Mouse (Mus musculus) lung, embryonic 14.5 days (tissue): Measurements from ENCODE around the gene Ccpg1os. TPM values are rescaled to one million over a fixed set of nuclear protein-coding genes. Genes with fewer than 3 reads are reported as not detected.

Experiments used
- ATAC-seq: fragments of 200-750 bp; cut with Nextera tagmentation; 2 replicates; pipeline ENCODE4 v1.8.0; 2017; ENCODE audit warnings: mild to moderate bottlenecking, moderate TSS enrichment, moderate library complexity; ENCODE audit not compliant: insufficient read depth
- DNase-seq: peaks from one replicate; pipeline ENCODE4 v3.0.0-alpha.2; 2015
- H3K27ac ChIP-seq: fragments of 300-500 bp; sonication (generic); 2 replicates; pipeline ENCODE4 v1.5.1; 2014; ENCODE audit warnings: low read depth, mild to moderate bottlenecking, moderate library complexity
- H3K27me3 ChIP-seq: fragments of 300-500 bp; sonication (generic); 2 replicates; pipeline ENCODE4 v1.6.1; 2014; ENCODE audit warnings: low read length, control low read depth; ENCODE audit not compliant: insufficient read depth
- H3K36me3 ChIP-seq: fragments of 300-500 bp; sonication (generic); 2 replicates; pipeline ENCODE4 v1.6.1; 2014; ENCODE audit warnings: control low read depth; ENCODE audit not compliant: insufficient read depth
- H3K4me1 ChIP-seq: fragments of 300-500 bp; sonication (generic); 2 replicates; pipeline ENCODE4 v1.6.1; 2014; ENCODE audit warnings: antibody characterized with exemption, control low read depth; ENCODE audit not compliant: insufficient read depth
- H3K4me2 ChIP-seq: fragments of 300-500 bp; sonication (generic); 2 replicates; pipeline ENCODE4 v1.6.1; 2014; ENCODE audit warnings: mild to moderate bottlenecking
- H3K4me3 ChIP-seq: fragments of 300-500 bp; sonication (generic); 2 replicates; pipeline ENCODE4 v1.5.1; 2014; ENCODE audit warnings: low read depth, low read length
- H3K9ac ChIP-seq: fragments of 300-500 bp; sonication (generic); 2 replicates; pipeline ENCODE4 v1.6.1; 2014
- H3K9me3 ChIP-seq: fragments of 300-500 bp; sonication (generic); 2 replicates; pipeline ENCODE4 v1.6.1; 2016; ENCODE audit warnings: low read depth, low read length, control low read depth
- CTCF ChIP-seq: IDR thresholded peaks from 2 replicates; pipeline ENCODE4 v1.5.1; 2016; ENCODE audit warnings: antibody characterized with exemption, low read depth
- WGBS: fragments of 180-500 bp; shearing (Covaris S2); extraction: QIAGEN DNeasy Blood & Tissue Kit; methylation state at CpG from one replicate; pipeline ENCODE4 v1.1.7; 2014; 5-methylcytosine and 5-hydroxymethylcytosine counted together
- polyA plus RNA-seq: library from polyadenylated mRNA; unstranded; fragments of >200 nt; fragmentation: Nextera tagmentation; extraction: Ambion mirVana; gene quantifications from 2 replicates; pipeline ENCODE4 v1.2.1, GENCODE M21; 2014

Ccpg1os gene
- polyA plus RNA-seq, 1 experiment from 2014 or later, result 9.8 TPM

DNA sequence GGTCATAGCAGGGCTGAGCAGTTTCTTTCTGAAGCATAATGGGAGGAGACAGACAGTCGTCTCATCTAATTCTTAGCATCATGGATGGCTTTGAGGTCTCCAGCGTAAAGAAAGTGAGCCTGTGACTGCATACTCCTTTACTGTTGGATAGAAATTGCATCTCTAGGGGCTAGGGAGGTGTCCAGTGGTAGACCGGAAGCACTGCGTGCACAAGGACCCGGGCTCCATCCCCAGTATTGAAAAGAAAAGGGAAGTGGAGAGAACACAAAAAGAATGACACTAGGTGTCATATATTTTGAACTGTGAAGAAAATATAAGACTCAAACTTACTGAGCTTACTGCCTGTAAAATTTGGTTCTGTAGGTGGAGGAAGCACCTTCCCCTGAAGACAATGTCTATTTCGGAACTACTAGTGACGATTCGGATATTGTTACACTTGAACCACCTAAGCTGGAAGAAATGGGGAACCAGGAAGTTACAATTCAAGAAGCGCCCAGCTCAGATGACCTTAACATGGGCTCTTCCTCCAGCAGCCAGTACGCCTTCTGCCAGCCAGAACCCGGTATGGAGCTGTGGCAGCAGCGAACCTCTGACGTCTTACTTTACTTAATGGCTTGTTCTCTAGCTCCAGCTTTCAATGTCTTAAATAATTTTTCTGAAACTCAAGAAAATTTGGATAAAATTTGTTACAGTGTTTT, 16.3 kb upstream of the Ccpg1os start:
- no peak overlapping the region for H3K27ac ChIP-seq
- H3K36me3 ChIP-seq, result 0 out of 2 replicates have a peak, but pooled peaks cover 3% of the 10 kb centered on the region
- DNase-seq (no peak), ATAC-seq (no peak)
- no peak overlapping the region for H3K4me2 ChIP-seq
- H3K4me3 ChIP-seq, result no peak overlapping the region
- H3K27me3 ChIP-seq, result no peaks in the 10 kb centered on the region
- no peak for TF ChIP-seq CTCF
- no peaks in the 10 kb centered on the region for H3K4me1 ChIP-seq
- H3K9ac ChIP-seq, result no peak overlapping the region
- H3K9me3 ChIP-seq, result no peaks in the 10 kb centered on the region
- 83% methylated on average over 13 of the region's 13 CpGs for WGBS

GRCm38 (mm10) chr9:73000487-73000886, 15.3 kb upstream of the Ccpg1os start:
- no peak for DNase-seq
- 60% methylated on average over 2 of the region's 2 CpGs for WGBS

DNA sequence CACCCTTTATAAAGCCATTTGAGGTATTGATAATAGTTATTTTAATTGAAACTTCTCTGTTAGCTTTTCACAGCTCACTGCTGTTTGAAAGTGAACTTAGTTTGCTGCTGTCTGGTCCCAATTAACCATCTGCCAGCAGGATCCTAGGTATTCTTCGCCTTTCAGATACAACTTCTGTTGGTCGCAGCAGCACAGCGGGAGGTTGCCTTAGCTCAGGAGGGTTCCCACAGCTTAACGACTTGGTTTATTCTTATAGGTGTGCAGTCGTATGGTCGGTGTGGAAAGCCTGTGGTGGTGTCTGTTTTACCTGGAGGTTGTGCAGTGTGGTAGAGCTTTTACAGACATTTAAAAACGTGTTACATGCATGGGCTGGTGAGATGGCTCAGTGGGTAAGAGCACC, 11.6 kb upstream of the Ccpg1os start:
- no peak overlapping the region for H3K4me2 ChIP-seq
- no peak overlapping the region for H3K4me3 ChIP-seq
- DNase-seq, result no peak
- no peak for TF ChIP-seq CTCF
- no peak for ATAC-seq
- H3K27me3 ChIP-seq, result no peaks in the 10 kb centered on the region
- no peaks in the 10 kb centered on the region for H3K36me3 ChIP-seq
- no peaks in the 10 kb centered on the region for H3K4me1 ChIP-seq
- WGBS, result 58% methylated on average over 7 of the region's 7 CpGs
- H3K27ac ChIP-seq, result no peak overlapping the region
- H3K9me3 ChIP-seq, result no peaks in the 10 kb centered on the region
- no peak overlapping the region for H3K9ac ChIP-seq

More at GRCm38 (mm10) chr9:73000487-73000886, 15.3 kb upstream of the Ccpg1os start:
- H3K36me3 ChIP-seq, result no peaks in the 10 kb centered on the region
- no peak overlapping the region for H3K4me3 ChIP-seq
- no peaks in the 10 kb centered on the region for H3K27me3 ChIP-seq
- no peaks in the 10 kb centered on the region for H3K4me1 ChIP-seq
- no peak overlapping the region for H3K4me2 ChIP-seq
- TF ChIP-seq CTCF, result no peak
- no peak overlapping the region for H3K9ac ChIP-seq
- H3K27ac ChIP-seq, result no peak overlapping the region
- no peak for ATAC-seq
- H3K9me3 ChIP-seq, result no peaks in the 10 kb centered on the region

GRCm38 (mm10) chr9:72996167-72996566, 11.0 kb upstream of the Ccpg1os start:
- Histone ChIP-seq H3K27me3 (no peaks in the 10 kb centered on the region), H3K27ac (no peak overlapping the region), H3K4me3 (no peak overlapping the region), H3K36me3 (no peaks in the 10 kb centered on the region), H3K9ac (no peak overlapping the region), H3K9me3 (no peaks in the 10 kb centered on the region), H3K4me2 (no peak overlapping the region), H3K4me1 (no peaks in the 10 kb centered on the region)
- TF ChIP-seq CTCF, result no peak
- ATAC-seq (no peak), DNase-seq (no peak)

DNA sequence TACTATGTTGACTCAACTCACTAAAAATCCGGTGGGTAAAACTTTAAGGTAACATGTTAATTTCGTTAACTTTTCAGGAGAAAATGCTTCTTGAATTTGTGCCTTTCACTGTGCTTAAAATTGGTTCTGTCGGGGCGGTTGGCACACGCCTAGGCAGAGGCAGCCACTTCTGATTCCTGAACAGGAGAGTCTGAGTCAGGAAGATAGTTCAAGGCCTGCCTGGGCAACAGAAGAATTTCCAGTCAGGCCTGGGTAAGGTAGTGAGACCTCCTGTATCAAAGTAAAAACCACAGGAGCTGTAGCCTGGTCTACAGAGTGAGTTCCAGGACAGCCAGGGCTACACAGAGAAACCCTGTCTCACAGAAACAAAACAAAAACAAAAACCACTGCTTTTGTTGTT, 7.4 kb upstream of the Ccpg1os start:
- DNase-seq (no peak), ATAC-seq (no peak)
- H3K27ac ChIP-seq, result no peak overlapping the region
- H3K36me3 ChIP-seq, result no peaks in the 10 kb centered on the region
- no peaks in the 10 kb centered on the region for H3K4me1 ChIP-seq
- H3K9me3 ChIP-seq, result no peaks in the 10 kb centered on the region
- 81% methylated on average over 5 of the region's 5 CpGs for WGBS
- H3K4me2 ChIP-seq, result no peak overlapping the region
- H3K27me3 ChIP-seq, result no peaks in the 10 kb centered on the region
- H3K4me3 ChIP-seq, result no peak overlapping the region
- no peak for TF ChIP-seq CTCF
- H3K9ac ChIP-seq, result no peak overlapping the region

- no peak overlapping the region for H3K27ac ChIP-seq
- no peaks in the 10 kb centered on the region for H3K36me3 ChIP-seq
- H3K4me2 ChIP-seq, result no peak overlapping the region
- no peak for TF ChIP-seq CTCF
- H3K4me3 ChIP-seq, result no peak overlapping the region
- H3K4me1 ChIP-seq, result no peaks in the 10 kb centered on the region
- H3K9ac ChIP-seq, result no peak overlapping the region
- WGBS, result 85% methylated on average over 2 of the region's 2 CpGs
- no peaks in the 10 kb centered on the region for H3K27me3 ChIP-seq
- ATAC-seq, result no peak
- no peak for DNase-seq
- no peaks in the 10 kb centered on the region for H3K9me3 ChIP-seq
Measured at GRCm38 (mm10) chr9:72991420-72991819, 6.2 kb upstream of the Ccpg1os start.

DNA sequence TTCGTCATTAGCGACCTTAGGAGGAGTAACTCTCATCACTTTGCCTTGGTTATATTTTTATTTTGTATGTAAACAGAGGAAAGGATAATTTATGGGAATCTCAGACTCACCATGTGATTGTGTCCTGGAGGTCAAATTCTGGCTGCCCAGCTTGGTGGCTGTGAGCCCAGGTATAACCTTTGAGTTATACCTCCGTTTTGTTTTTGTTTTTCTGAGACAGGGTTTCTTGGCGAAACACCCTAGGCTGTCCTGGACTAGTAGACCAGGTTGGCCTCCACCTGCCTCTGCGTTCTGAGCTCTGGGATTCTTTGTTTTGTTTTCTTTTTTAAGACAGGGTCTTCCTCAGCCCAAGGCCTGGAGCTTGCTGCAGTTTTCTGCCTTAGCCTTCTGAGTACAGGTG, 3.5 kb upstream of the Ccpg1os start:
- TF ChIP-seq CTCF, result no peak
- Histone ChIP-seq H3K36me3 (no peaks in the 10 kb centered on the region), H3K4me1 (peaks cover 4% of the 10 kb centered on the region; the same call in 1 of the 2 replicates), H3K4me3 (no peak overlapping the region), H3K27me3 (no peaks in the 10 kb centered on the region), H3K27ac (no peak overlapping the region), H3K9me3 (no peaks in the 10 kb centered on the region), H3K9ac (no peak overlapping the region), H3K4me2 (no peak overlapping the region)
- DNase-seq, result no peak
- 72% methylated on average over 5 of the region's 5 CpGs for WGBS
- ATAC-seq, result no peak
